Mouse (Mus musculus) testis, adult 2 months (tissue): ENCODE results near the gene Serac1.

Experiments
- CTCF ChIP-seq: fragments of 200-500 bp; IDR thresholded peaks from 2 replicates; pipeline ENCODE4 v1.5.1; 2012; ENCODE audit warnings: low read depth, mild to moderate bottlenecking, inconsistent platforms, low read length, moderate library complexity; ENCODE audit not compliant: control insufficient read depth, insufficient read depth, insufficient replicate concordance
- POLR2A ChIP-seq: fragments of 200-500 bp; IDR thresholded peaks from 2 replicates; pipeline ENCODE4 v1.6.1; 2012; ENCODE audit warnings: low read depth, mild to moderate bottlenecking, inconsistent platforms, low read length, moderate library complexity; ENCODE audit not compliant: control insufficient read depth

DNA sequence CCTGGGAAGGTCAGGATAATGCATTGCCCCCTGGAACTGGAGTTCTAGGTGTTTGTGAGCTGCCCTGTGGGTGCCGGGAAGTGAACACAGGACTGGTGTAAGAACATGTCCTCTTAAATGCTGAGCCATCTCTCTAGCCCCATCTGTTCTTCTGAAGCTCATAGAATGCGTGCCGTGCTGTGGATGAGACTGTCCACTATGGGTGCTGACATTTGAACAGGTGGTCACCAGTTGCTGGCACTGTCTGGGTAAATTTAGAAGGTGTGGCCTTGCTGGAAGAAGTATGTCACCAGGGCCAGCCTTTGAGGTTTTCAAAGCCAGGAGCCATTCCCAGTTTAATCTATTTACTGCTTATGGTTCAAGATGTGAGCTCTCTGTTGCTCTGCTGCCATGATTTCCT, 22.7 kb upstream of the Serac1 start:
- TF ChIP-seq CTCF = no peak
- no peak for TF ChIP-seq POLR2A
